Mouse (Mus musculus): ENCODE measurements at regions not wholly inside any gene's neighbourhood (a gene's known extent, or its start where the extent isn't known, plus 50 kb on each side); places are given as distances from the start of the nearest gene placed in this dataset.

- TF ChIP-seq POLR2A (IDR thresholded peaks at IDR 0.05; ENCODE audit: extremely low read depth, insufficient read depth, low read length) (no peak), CTCF (IDR thresholded peaks at IDR 0.05; ENCODE audit: low read depth, low read length) (no peak)
Observed at GRCm38 (mm10) chr12:73844782-73845181, 56.4 kb upstream of the Hif1a start.
